Mouse (Mus musculus) kidney, postnatal 10 days (tissue): ENCODE measurements around the gene Ntn1.

ENCODE experiments used
- DNase-seq: peaks from one replicate; pipeline ENCODE4 v3.0.0; 2021; ENCODE audit warnings: mixed read lengths

The Ntn1 gene

DNA sequence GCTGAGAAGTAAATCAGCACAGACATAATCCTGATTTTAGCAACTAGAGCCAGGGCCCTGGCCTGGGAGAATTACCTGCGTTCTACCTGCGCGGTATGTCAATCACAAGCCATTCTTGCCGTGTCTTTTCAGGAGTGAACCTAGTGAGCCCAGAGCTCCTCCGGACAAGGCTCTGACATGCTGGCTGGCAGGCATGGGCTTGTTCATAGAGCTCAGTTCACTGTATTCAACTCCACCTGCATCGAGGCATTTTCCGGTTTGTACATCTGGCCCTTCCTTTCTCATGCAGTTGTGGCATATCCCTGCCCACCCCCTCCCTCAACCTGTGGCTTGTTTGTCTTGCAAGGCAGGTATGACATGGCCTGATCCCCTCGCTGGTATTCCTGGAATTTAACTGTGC, 5.0 kb upstream of the Ntn1 start:
- DNase-seq, result no peak

DNA sequence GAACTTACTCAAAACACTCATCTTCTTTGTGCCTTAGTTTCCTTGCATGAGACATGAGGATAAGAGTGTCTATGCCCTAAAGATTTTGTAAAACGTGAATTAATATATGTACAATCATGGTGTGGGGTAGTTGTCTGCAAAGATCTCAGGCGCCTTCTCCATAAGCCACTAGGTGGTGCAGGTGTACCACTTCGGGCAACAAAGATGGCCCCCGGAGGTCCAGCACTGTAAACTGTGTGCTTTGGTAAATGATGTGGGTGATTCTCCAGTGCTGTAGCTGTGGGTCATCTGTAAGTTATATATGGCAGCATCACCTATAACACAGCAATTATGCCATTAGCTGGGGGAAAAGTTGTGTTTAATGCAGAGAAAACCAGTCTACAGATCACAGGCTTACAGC, 3.6 kb upstream of the Ntn1 start:
- no peak for DNase-seq

DNA sequence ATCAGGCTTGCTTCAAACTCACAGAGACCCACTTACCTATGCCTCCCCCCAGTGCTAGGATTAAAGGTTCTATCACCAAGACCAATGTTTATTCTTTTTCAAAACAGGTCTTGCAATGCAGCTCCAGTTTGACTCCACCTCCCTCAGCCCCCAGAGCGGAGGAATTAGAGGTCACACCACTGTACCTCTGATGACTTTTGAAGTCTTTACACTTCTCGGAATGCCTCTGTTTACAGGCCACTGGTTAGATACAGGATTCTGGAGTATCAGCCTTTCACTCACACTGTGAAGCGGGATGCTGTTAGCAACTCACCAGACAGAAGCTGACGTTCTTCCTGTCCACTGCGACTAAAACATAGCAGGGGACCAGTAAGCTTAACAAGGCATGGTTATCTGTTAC, 805 bp upstream of the Ntn1 start:
- DNase-seq, result no peak

DNA sequence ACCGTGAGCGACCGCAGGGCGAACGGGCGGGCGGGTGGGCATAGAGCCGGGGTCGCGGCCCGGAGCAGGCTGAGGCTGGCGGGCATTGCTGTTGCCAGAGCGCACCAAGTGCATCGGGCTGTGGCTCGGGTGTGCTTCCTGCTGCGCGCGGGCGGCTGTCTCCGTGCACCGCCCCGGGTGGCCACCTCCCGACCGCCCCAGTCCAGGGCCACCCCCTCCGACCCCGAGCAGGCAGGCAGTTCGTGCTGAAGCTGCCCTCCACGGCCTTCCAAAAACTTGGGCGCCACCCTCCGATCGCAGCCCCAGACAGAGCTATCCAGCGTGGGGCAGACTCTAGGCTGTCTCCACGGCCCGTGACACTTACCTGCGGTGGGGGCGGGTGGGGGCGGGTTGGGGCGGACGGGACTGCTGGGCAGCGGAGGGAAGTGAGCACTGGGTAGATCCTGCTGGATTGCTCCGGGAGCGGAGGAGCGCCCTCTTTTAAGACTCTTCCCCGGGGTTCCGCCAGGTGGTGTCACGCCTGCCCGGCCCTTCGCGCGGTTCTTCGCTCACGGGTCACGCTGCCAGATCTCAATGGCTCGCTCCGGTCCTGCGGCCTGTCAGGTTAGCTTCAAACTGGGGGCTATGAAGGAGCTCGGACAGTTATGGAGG, 477 bp downstream of the Ntn1 start:
- peak; percentile 78 for DNase-seq

DNA sequence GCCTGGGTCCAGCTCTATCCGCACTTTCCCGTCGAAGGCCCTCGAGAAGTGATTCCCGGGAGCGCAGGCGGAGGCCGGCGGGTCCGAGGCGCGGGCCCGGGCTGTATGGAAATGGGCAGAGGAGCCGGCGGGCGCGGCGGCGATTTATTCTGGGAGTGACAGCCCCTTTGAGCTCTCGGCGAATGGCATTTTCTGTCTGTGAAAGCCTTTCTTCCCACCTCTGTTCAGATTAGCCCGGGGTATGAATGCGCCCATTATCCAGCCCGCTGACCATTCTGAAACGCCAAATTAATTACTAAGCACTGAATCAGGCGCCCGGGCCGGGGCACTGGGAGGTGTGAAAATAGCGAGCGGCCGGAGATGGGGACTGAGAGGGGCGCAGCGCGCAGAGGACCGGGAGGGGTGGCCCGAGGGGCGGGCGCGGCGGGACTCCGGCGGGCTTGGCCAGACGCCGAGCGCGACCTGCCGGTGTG, 1.0 kb downstream of the Ntn1 start:
- DNase-seq, result peak; percentile 42

DNA sequence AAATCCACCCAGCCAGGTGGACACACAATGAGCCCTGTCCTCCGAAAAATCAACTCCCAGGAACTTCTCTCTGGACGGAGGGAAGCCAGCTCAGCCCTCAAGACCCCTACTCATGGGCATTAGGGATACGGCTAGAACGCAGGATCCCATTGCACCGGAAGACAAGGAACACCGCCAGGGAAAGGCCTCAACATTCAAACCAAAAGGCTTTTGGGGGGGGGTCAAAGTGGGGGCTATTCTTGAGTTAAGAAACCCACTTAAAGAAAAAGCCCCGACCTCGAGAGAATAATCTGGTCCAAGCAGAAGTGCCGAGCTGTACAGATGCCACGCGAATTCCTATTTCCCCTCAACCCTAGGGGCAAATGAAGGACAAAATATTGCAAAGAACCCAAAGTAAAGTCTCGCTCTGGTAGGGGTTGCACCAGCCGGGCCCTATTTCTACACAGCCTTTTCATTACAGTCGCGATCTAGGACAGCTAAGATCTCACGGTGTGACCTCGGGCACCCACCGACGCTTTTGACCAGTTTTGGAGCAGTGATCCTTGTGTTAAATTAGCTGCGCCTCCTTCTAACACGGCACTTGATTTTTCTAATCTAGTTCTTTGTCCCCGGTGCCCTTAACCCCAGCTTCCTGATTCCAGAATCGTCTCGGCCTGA, 1.6 kb downstream of the Ntn1 start:
- no peak for DNase-seq

DNA sequence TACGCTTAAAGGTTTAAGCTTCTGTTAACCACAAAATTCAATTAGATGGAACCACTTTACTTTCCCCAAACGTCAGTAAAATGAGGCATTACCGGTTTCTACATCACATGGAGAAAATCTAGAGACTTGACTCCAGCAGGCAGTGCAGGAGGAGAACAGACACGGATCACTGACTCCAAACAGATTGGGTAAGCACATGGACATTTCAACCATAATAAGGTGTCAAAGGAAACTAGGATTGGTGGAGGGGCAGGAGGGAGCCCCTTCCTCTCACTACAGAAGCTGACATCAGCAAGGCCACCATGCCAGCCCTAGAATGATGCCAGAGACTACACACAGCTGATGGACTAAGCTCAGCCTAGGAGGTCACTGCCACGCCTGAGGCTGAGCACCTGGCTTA, 5.1 kb downstream of the Ntn1 start:
- no peak for DNase-seq

DNA sequence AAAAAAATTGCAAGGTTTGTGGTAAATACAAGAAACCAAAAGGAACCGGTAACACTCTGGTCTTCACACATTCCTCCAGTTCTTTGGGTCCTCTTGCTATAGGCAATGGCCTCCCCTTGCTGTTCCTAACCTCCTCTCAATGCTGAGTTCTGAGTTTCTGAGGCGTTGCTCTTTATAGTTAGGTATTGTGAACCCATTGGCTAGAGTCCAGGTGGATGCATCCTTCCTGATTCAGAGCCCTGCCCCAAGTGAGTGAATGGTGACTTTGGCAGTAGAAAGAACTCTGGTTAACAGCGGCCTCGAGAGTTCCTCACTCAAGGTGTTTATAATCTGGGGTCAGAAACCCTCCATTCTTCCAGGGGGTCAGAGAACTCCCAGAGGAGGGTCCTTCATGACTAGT, 5.9 kb downstream of the Ntn1 start:
- DNase-seq, result peak; percentile 27

DNA sequence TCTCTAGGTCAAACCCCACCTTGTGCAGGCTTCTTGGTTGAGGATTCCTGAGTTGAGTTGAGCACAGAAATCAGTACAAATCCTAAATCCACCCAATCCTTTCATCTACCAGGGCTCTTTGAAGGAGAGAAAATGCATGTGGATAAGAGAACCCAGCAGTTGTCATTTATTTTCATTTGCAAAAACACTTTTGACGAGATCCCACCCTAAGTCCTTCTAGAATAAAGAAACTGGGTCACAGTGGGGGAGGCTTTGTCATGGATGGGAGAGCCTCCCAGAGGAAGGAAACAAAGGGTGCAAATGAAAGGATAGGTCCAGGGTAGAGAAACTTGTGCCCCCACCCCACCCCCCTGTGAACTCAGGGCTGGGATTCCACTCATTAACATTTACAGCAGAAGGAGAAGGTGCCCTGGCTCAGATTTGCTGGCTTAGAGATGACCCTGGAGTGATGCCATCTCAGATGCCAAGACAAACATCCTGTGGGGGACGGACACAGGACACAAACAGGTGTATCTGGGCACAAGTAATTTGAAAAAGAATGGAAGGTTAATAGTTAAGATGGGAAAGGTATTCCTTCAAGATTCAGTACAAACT, 6.6 kb downstream of the Ntn1 start:
- DNase-seq, result peak; percentile 34

DNA sequence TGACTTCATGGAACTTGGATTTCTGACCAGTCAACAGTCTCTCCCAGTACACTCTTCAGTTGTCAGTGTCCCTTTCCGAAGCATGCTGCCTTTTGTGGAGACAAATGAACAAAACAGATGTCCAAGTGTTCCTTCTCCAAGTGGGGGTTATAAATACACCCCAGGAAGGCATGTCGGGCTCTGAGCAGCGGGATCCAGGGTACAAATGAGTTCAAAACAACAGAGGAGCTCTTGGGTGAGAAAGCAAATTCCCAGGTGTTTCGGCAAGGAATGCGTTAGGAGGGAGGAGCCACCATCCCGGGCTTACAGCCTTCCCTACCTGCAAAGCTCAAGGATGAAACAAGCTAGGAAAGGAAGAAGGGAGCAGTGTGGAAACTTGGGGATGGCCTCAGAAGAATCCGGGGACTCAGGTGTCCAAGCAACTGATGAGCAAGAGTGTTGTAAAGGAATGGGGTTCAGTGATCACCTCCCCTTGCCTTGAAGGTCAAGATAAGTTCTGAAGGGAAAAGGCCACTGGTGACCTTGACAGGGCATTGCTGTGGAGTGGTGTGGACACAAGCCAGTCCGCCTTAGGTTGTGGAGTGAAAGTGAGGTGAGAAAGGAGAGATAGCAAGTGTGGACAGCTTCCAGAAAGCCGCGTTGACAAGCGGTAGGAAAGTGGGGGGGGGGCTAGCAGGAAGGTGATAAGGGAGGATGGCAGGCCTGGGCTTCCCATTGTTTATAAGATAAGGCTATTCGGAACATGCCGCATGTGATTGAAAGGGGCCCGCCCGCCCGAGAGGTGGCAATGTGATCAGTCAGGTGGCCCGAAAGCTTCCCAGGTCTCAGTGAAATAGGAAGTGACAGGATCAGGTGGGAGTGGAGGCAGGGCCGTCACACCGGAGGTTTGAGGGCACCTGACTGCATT, 10.0 kb downstream of the Ntn1 start:
- DNase-seq, result no peak

DNA sequence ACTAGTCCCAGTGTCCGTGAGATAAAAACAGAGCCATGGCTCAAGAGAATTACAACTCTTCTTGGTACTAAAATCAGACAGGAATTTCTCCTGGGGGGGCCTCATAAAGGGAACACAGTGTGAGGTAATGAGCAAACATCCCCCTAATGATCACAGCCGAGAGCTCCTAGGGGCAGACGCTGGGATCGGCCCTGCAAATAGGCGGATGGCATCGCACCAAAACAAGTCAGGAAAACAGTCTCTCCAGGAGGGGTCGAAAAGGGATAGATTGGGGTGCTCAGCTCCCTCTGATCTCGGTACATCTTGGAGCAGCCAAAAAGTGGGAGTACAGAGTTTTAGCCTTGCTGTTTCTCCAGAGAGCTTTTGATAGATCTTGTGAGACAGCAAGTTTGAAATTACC, 11.0 kb downstream of the Ntn1 start:
- no peak for DNase-seq

DNA sequence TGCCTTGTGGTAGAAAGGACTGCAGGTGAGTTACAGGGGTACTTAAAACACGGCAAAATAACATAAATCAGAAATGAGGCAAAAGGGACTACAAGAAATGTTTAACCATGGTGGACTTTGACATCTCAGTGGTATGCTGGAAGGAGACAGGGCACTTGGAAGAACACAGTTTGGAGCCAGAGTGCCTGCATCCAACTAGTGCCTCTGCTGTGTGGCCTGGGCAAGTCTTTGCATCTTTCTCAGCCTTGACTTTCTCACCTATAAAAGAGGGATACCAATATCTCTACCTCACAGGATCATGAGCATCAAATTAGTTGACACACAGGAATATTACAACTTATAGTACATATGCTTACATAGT, 12.0 kb downstream of the Ntn1 start:
- DNase-seq, result peak; percentile 35

DNA sequence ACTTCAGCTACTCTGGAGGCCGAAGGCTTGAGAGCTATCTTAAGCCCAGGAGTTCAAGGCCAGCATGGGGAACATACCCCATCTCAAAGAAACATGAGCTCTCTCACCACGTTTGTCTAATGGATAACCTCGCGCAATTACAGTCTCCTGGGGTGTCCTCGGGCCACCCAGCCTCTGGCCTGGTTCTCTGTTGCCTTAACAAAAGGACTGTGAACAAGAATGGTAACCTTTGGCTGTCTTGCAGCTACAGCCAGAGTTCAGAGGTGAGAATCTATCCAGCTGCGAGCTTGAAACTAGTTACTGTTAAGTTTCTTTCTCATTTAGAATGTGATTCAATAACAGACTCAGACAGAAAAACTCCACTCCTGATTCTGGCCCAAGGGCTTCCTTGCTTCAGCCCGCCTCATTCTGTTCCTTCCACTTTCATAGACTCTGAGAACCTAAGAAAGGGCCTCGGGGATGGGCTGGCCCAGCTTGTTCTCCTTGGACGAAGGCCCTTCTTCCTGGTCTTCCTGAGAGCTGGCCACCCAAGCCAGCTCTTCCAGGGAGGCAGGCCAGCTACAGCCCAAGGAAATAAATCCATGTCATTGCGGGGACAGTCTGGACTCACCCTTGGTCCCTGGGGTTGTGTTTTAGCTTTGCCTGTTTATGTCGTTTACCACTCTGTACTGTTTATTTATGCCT, 12.5 kb downstream of the Ntn1 start:
- peak; percentile 50 for DNase-seq

DNA sequence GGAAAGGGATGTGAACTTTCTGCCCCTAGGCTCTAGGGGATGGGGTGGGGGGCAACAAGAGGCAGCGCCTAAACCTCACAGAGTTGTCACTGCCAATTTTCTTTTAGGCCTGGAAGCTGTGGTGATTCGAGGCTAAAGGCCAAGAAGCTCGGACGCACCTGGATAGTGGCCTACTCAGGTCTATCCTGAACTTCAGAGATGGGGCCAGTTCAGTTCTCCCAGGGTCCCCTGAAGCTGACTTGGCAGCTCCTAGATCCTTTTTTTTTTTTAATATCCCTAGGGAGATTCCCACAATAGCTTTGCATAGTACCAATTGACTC, 13.2 kb downstream of the Ntn1 start:
- no peak for DNase-seq

DNA sequence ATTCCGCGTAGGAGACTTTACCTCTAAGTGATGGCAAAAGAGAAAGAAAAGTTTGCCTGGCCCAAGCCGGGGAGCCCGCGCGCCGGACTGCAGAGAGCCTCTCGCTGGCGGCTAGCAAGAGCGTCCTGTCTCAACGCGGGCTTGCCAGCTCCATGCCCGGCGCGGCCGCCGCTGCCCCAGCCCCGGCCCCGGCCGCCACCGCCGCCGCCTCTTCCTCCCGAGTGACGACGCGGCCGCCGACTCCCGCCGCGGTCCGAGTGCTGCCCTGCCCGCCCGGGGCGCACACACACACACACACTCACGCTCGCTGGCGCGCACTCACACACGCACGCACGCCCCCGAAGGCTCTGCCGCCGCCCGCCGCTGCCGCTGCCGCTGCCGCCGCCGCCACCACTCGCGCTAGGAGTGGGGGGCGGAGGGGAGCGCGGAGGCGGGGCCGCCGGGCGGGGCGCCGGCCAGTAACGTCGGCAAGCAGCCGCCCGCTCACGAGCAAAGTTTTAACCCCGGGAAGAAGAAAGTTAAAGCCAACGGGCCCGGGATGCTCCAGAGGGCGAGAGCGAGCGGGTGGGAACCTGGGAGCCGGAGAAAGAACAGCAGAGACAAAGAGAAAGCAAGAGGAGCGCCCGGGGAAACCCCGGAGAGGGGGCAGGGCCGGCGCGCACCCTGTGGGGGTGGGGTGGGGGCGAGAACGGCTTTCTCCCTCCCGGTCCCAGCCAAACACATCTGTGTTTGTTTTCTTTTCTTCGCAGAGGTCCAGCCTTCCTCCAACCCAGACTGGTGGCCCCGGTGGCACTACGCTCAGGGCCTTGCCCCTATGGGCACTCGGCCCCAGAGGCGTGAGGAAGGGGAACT, 13.8 kb downstream of the Ntn1 start:
- peak; percentile 83 for DNase-seq

DNA sequence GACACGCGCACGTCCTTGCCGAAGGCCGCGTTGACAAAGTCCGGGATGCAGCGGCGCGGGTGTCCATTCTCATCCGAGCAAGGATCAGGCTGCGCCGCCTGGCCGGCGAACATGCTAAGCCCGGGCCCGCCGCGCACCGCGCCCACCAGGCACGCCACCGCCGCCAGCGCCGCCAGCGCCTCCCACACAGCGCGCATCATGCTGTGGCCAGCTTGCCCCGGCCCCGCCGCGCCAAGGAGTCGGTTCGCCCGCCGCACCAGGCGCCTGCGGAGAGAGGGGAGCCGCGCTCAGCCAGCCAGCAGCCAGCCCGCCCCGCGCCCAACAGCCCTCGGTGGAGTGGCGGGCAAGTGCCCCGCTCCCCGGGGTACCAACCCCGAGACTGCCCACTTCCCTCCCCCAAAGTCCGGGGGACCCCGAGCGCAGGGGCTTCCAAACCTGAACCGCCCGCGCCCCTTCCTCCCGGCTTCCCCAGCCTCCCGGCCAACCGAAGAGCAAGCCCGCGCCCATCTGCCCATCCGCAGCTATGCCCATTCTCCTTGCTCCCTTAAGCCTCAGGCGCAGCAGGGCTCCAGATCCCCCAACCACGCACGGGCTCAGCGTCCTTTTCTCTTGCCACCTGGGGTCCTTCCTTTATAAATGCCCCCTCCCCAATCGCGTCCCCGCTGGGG, 14.6 kb downstream of the Ntn1 start:
- peak; percentile 66 for DNase-seq

DNA sequence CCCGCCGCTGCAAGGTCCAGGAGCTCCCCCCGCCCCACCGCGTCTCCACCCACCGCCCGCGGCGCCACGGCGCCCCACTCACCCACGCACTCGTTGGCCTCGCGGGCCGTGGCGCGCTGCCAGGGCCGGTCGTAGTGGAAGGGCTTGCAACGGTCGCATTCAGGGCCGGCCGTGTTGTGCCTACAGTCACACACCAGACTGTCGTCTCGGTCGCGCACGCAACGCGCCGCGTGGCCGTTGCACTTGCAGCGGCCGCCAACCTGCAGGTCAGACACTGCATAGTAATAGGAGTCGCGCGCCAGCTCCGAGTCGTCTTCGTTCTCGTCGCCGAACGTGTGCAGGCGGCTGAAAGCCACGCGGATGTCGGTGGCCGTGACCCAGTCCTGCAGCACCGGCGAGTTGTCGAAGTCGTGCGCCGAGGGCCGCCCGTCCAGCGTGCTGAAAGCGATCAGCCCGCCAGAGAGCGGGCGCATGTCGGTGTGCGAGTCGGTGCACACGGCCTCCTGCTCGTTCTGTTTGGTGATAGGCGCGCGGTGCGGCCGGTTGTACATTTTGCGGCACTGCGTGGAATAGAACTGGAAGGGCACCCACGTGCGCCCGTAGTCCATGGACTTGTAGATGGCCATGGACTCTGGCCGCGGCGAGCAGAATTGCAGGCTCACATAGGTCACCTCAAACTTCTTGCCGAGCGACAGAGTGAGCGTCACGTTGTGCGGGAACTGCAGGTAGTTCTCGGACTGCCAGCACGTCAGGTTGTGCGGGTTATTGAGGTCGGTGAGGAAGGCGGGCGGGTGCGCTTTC, 15.4 kb downstream of the Ntn1 start:
- DNase-seq, result peak; percentile 66

DNA sequence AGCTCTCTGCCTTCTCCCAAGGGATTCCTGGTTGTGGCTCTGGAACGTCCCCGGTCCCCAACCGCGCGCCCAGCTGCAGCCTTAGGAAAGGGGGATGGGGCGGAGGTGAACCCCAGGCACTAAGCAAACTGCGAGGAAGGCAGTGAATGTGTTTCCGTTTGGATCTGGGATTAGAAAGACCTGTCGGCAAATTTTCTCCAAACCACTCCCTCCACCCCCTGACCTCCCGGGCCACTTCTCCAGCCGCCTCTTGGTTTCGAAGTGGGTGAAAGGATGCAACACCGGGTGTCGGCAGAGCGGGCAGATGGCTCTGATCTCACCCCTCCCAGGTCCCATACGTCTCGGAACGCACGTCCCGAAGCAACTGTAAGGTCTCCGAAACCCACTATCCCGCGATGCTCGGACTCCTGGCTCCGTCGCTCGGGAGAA, 16.0 kb downstream of the Ntn1 start:
- peak; percentile 21 for DNase-seq

DNA sequence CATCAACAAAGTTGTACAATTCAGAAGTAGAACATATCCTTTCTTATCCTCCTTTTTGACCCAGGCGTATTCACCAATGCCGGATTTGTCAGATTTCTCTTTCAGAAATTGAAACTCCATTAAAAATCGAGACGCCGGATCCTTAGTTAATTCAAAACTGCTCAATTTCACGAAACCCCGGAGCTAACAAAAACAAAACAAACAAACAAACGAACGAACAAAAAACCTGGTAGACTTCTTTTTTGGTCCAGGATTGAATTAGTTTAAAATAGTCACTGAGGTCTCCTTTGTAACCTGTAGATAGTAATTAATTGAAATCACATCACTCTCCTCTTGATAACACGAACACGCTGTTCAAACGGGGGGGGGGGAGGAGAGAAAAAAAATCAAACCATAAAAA, 16.5 kb downstream of the Ntn1 start:
- no peak for DNase-seq

DNA sequence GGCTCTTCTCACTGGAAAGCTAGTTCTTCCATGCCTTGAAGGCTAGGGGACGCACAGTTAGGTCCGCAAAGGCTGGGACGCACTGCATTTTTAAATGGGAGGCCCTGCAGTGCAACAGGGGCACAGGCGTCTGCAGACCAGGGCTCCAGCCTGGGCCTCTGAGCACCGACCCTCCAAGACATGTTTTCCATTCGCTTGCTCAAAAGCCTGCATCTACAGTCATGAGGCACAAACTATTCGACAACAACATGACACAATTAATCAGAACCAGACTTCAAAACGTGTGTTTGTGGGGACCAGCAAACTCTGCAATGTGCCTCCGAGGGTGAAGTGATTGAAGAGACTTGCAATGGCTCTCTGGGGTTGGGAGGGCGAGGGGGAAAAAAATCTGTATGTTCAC, 17.1 kb downstream of the Ntn1 start:
- DNase-seq, result no peak

DNA sequence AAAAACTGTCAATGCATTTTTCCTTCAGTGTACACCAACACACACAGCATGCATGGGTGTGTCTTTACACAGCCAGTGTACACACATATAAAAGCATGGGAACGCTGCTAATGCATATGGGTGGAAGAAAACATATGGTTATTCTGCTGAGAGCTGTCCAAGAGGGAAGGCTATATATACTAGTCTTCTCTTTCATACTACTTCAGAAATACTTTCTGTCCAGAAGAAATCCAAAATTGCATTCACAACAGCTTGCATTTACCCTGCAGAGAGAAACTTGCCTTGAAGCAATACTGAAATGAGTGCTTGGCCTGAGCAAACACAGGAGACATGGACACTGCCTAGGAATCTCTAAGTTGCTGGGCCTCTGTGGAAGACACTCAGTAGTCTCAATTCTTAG, 18.8 kb downstream of the Ntn1 start:
- no peak for DNase-seq
